Mouse (Mus musculus) heart, postnatal 0 days (tissue): ENCODE data around the gene Cox7c. TPM values are rescaled to one million over a fixed set of nuclear protein-coding genes. Genes with fewer than 3 reads are reported as not detected.
"Not testable (repeated sequence)": the region's sequence is repeated elsewhere in the genome, so short reads cannot be mapped to it uniquely, and the experiment has no call there.

Source experiments
- ATAC-seq: fragments of 200-750 bp; cut with Nextera tagmentation; 2 replicates; pipeline ENCODE4 v1.8.0; 2017; ENCODE audit warnings: low read depth, moderate number of reproducible peaks, moderate library complexity; ENCODE audit not compliant: insufficient read depth
- DNase-seq: peaks from one replicate; pipeline ENCODE4 v3.0.0-alpha.2; 2016; ENCODE audit warnings: low spot score
- H3K27ac ChIP-seq: fragments of 300-500 bp; sonication (generic); 2 replicates; pipeline ENCODE4 v1.5.1; 2014; ENCODE audit warnings: low read depth, mild to moderate bottlenecking
- H3K27me3 ChIP-seq: fragments of 300-500 bp; sonication (generic); 2 replicates; pipeline ENCODE4 v1.6.1; 2014; ENCODE audit warnings: low read length, mixed read lengths; ENCODE audit not compliant: control insufficient read depth, insufficient read depth
- H3K36me3 ChIP-seq: fragments of 300-500 bp; sonication (generic); replicated peaks from 2 replicates; pipeline ENCODE4 v1.6.1; 2014; ENCODE audit warnings: low read length, mixed read lengths; ENCODE audit not compliant: control insufficient read depth, insufficient read depth
- H3K4me1 ChIP-seq: fragments of 300-500 bp; sonication (generic); 2 replicates; pipeline ENCODE4 v1.6.1; 2014; ENCODE audit warnings: antibody characterized with exemption; ENCODE audit not compliant: control insufficient read depth, insufficient read depth
- H3K4me2 ChIP-seq: fragments of 300-500 bp; sonication (generic); 2 replicates; pipeline ENCODE4 v1.6.1; 2014; ENCODE audit warnings: low read depth, mild to moderate bottlenecking, low read length, moderate library complexity
- H3K4me3 ChIP-seq: fragments of 300-500 bp; sonication (generic); 2 replicates; pipeline ENCODE4 v1.5.1; 2014; ENCODE audit warnings: low read depth, low read length
- H3K9ac ChIP-seq: fragments of 300-500 bp; sonication (generic); replicated peaks from 2 replicates; pipeline ENCODE4 v1.6.1; 2014; ENCODE audit warnings: low read depth, low read length, mixed read lengths
- H3K9me3 ChIP-seq: fragments of 300-500 bp; sonication (generic); replicated peaks from 2 replicates; pipeline ENCODE4 v1.6.1; 2016; ENCODE audit warnings: low read length; ENCODE audit not compliant: control insufficient read depth
- CTCF ChIP-seq: IDR thresholded peaks from 2 replicates; pipeline ENCODE4 v1.5.1; 2016; ENCODE audit warnings: antibody characterized with exemption, control low read depth, low read depth
- EP300 ChIP-seq: IDR thresholded peaks from 2 replicates; pipeline ENCODE4 v1.6.1; 2016; ENCODE audit warnings: antibody characterized with exemption, low read depth
- WGBS: fragments of 180-500 bp; shearing (Covaris S2); extraction: QIAGEN DNeasy Blood & Tissue Kit; methylation state at CpG from one replicate; pipeline ENCODE4 v1.1.7; 2014; 5-methylcytosine and 5-hydroxymethylcytosine counted together
- polyA plus RNA-seq: library from polyadenylated mRNA; unstranded; fragments of >200 nt; fragmentation: Nextera tagmentation; extraction: Ambion mirVana; gene quantifications from 2 replicates; pipeline ENCODE4 v1.2.1, GENCODE M21; 2015
- total RNA-seq: library from RNA; depleted of rRNA; stranded (reverse); fragments of >200 nt; gene quantifications from 2 replicates; pipeline ENCODE4 v1.2.3, GENCODE M21; 2014; ENCODE audit warnings: low replicate concordance; rRNA removed

Cox7c gene
- total RNA-seq (2,601 and 4,002 TPM in 2 replicates), polyA plus RNA-seq (3,207 and 3,416 TPM in 2 replicates)

GRCm38 (mm10) chr13:86046254-86046951 lies at the start of gene Cox7c:
TSS of gene Cox7c (minus strand) at chr13:86046904.
- peaks cover 10% of the 10 kb centered on the region; the same call in 1 of the 2 replicates for H3K36me3 ChIP-seq
- TF ChIP-seq CTCF (no peak), EP300 (no peak)
- peak within 1 kb of the TSS; percentile 83 for H3K4me3 ChIP-seq
- H3K4me2 ChIP-seq: peak within 1 kb of the TSS; percentile 72
- H3K9me3 ChIP-seq: no peaks in the 10 kb centered on the region
- DNase-seq: peak; percentile 98
- no peaks in the 10 kb centered on the region for H3K27me3 ChIP-seq
- under 1% methylated on average over 49 of the region's 51 CpGs for WGBS
- ATAC-seq: peak; percentile 98
- H3K9ac ChIP-seq: peak within 1 kb of the TSS; percentile 97
- 0 out of 2 replicates have a peak, but pooled peaks cover 3% of the 10 kb centered on the region for H3K4me1 ChIP-seq
- H3K27ac ChIP-seq: peak within 1 kb of the TSS; percentile 96

- ATAC-seq (no peak), DNase-seq (no peak)
- Histone ChIP-seq H3K4me3 (no peak overlapping the region), H3K4me1 (no peaks in the 10 kb centered on the region), H3K9ac (no peak overlapping the region), H3K4me2 (no peak overlapping the region), H3K9me3 (no peaks in the 10 kb centered on the region), H3K36me3 (no peaks in the 10 kb centered on the region), H3K27me3 (no peaks in the 10 kb centered on the region), H3K27ac (no peak overlapping the region)
- 42% methylated on average over 3 of the region's 3 CpGs for WGBS
- no peak for TF ChIP-seq CTCF
- no peak for TF ChIP-seq EP300
Measured at GRCm38 (mm10) chr13:86068011-86068724, 21.5 kb upstream of the Cox7c start.

GRCm38 (mm10) chr13:86067508-86067907 lies 20.8 kb upstream of the Cox7c start:
- no peak for TF ChIP-seq EP300
- no peaks in the 10 kb centered on the region for H3K36me3 ChIP-seq
- ATAC-seq (no peak), DNase-seq (no peak)
- H3K27me3 ChIP-seq: no peaks in the 10 kb centered on the region
- H3K4me1 ChIP-seq: no peaks in the 10 kb centered on the region
- no peak overlapping the region for H3K4me2 ChIP-seq
- H3K4me3 ChIP-seq: no peak overlapping the region
- H3K9ac ChIP-seq: no peak overlapping the region
- no peaks in the 10 kb centered on the region for H3K9me3 ChIP-seq
- H3K27ac ChIP-seq: no peak overlapping the region

GRCm38 (mm10) chr13:86054091-86054490 lies 7.4 kb upstream of the Cox7c start:
- not testable (repeated sequence) for DNase-seq, H3K27me3 ChIP-seq, H3K9ac ChIP-seq, H3K27ac ChIP-seq, ATAC-seq, H3K4me3 ChIP-seq, H3K36me3 ChIP-seq, H3K4me1 ChIP-seq, H3K9me3 ChIP-seq, H3K4me2 ChIP-seq
- 23% methylated on average over 8 of the region's 8 CpGs for WGBS

- DNase-seq (no peak), ATAC-seq (no peak)
- Histone ChIP-seq H3K4me1 (no peaks in the 10 kb centered on the region), H3K27me3 (no peaks in the 10 kb centered on the region), H3K36me3 (no peaks in the 10 kb centered on the region), H3K9ac (no peak overlapping the region), H3K4me3 (no peak overlapping the region), H3K27ac (no peak overlapping the region), H3K9me3 (no peaks in the 10 kb centered on the region), H3K4me2 (no peak overlapping the region)
- 67% methylated on average over 7 of the region's 7 CpGs for WGBS
- no peak for TF ChIP-seq EP300
- TF ChIP-seq CTCF: no peak
Measured at GRCm38 (mm10) chr13:86004907-86005675, 41.6 kb downstream of the Cox7c start.
